Mouse (Mus musculus): ENCODE measurements around the gene Prps1. TPM values are rescaled to one million over a fixed set of nuclear protein-coding genes. Genes with fewer than 3 reads are reported as not detected.

Gene Prps1
- polyA plus RNA-seq, 1 experiment: 0.42 TPM

GRCm38 (mm10) chrX:140437906-140438305 lies 18.5 kb upstream of the Prps1 start:
- TF ChIP-seq TAL1 (IDR thresholded peaks at IDR 0.05; ENCODE audit: low read length): no peak
- Histone ChIP-seq H3K36me3 (ENCODE audit: control insufficient read depth) (no peaks in the 10 kb centered on the region), H3K27me3 (ENCODE audit: control insufficient read depth) (no peaks in the 10 kb centered on the region; the same call in 1 of the 2 replicates), H3K4me1 (ENCODE audit: control insufficient read depth) (no peaks in the 10 kb centered on the region), H3K9me3 (ENCODE audit: control insufficient read depth, low read length) (peaks cover 10% of the 10 kb centered on the region), H3K4me3 (replicated peaks) (no peak overlapping the region)

GRCm38 (mm10) chrX:140445551-140445950 lies 10.9 kb upstream of the Prps1 start:
- Histone ChIP-seq H3K4me1 (ENCODE audit: control insufficient read depth) (no peaks in the 10 kb centered on the region), H3K27me3 (ENCODE audit: control insufficient read depth) (no peaks in the 10 kb centered on the region), H3K4me3 (replicated peaks) (no peak overlapping the region), H3K36me3 (ENCODE audit: control insufficient read depth) (no peaks in the 10 kb centered on the region), H3K9me3 (ENCODE audit: control insufficient read depth, low read length) (no peaks in the 10 kb centered on the region)
- TF ChIP-seq GATA1 (IDR thresholded peaks at IDR 0.05; ENCODE audit: low read length): no peak
- no peak for TF ChIP-seq TAL1 (IDR thresholded peaks at IDR 0.05; ENCODE audit: low read length)

- Histone ChIP-seq H3K9me3 (ENCODE audit: control insufficient read depth, low read length) (no peaks in the 10 kb centered on the region), H3K27me3 (ENCODE audit: control insufficient read depth) (no peaks in the 10 kb centered on the region), H3K4me3 (replicated peaks) (no peak overlapping the region), H3K36me3 (ENCODE audit: control insufficient read depth) (no peaks in the 10 kb centered on the region), H3K4me1 (ENCODE audit: control insufficient read depth) (no peaks in the 10 kb centered on the region)
- TF ChIP-seq GATA1 (IDR thresholded peaks at IDR 0.05; ENCODE audit: low read length): no peak
- no peak for TF ChIP-seq TAL1 (IDR thresholded peaks at IDR 0.05; ENCODE audit: low read length)
These were observed 6.3 kb upstream of the Prps1 start for GRCm38 (mm10) chrX:140450071-140450470.

- peaks cover 21% of the 10 kb centered on the region for H3K4me1 ChIP-seq (ENCODE audit: control insufficient read depth)
- peaks cover 2% of the 10 kb centered on the region; the same call in 1 of the 2 replicates for H3K27me3 ChIP-seq (ENCODE audit: control insufficient read depth)
- peaks cover 5% of the 10 kb centered on the region for H3K9me3 ChIP-seq (ENCODE audit: control insufficient read depth, low read length)
- H3K4me3 ChIP-seq (replicated peaks): peak overlapping the region; percentile 82
- TF ChIP-seq TAL1 (IDR thresholded peaks at IDR 0.05; ENCODE audit: low read length): no peak
- TF ChIP-seq GATA1 (IDR thresholded peaks at IDR 0.05; ENCODE audit: low read length): no peak
- no peaks in the 10 kb centered on the region for H3K36me3 ChIP-seq (ENCODE audit: control insufficient read depth)
These were observed 508 bp downstream of the Prps1 start for GRCm38 (mm10) chrX:140456751-140457491.

- TF ChIP-seq GATA1 (IDR thresholded peaks at IDR 0.05; ENCODE audit: low read length): no peak
- Histone ChIP-seq H3K4me3 (replicated peaks) (peak overlapping the region; percentile 82), H3K4me1 (ENCODE audit: control insufficient read depth) (peaks cover 21% of the 10 kb centered on the region), H3K36me3 (ENCODE audit: control insufficient read depth) (no peaks in the 10 kb centered on the region), H3K27me3 (ENCODE audit: control insufficient read depth) (peaks cover 2% of the 10 kb centered on the region; the same call in 1 of the 2 replicates), H3K9me3 (ENCODE audit: control insufficient read depth, low read length) (peaks cover 5% of the 10 kb centered on the region)
These were observed 1.1 kb downstream of the Prps1 start for GRCm38 (mm10) chrX:140457502-140457901.

GRCm38 (mm10) chrX:140478231-140478630 lies 21.8 kb downstream of the Prps1 start:
- Histone ChIP-seq H3K9me3 (ENCODE audit: control insufficient read depth, low read length) (no peaks in the 10 kb centered on the region), H3K4me1 (ENCODE audit: control insufficient read depth) (no peaks in the 10 kb centered on the region), H3K36me3 (ENCODE audit: control insufficient read depth) (peaks cover 32% of the 10 kb centered on the region), H3K4me3 (replicated peaks) (no peak overlapping the region), H3K27me3 (ENCODE audit: control insufficient read depth) (no peaks in the 10 kb centered on the region)
- no peak for TF ChIP-seq GATA1 (IDR thresholded peaks at IDR 0.05; ENCODE audit: low read length)
- no peak for TF ChIP-seq TAL1 (IDR thresholded peaks at IDR 0.05; ENCODE audit: low read length)

- TF ChIP-seq TAL1 (IDR thresholded peaks at IDR 0.05; ENCODE audit: low read length): no peak
- no peak for TF ChIP-seq GATA1 (IDR thresholded peaks at IDR 0.05; ENCODE audit: low read length)
- H3K4me3 ChIP-seq (replicated peaks): no peak overlapping the region
- no peaks in the 10 kb centered on the region for H3K9me3 ChIP-seq (ENCODE audit: control insufficient read depth, low read length)
- peaks cover 23% of the 10 kb centered on the region for H3K36me3 ChIP-seq (ENCODE audit: control insufficient read depth)
- no peaks in the 10 kb centered on the region for H3K4me1 ChIP-seq (ENCODE audit: control insufficient read depth)
- H3K27me3 ChIP-seq (ENCODE audit: control insufficient read depth): no peaks in the 10 kb centered on the region
These were observed 22.8 kb downstream of the Prps1 start for GRCm38 (mm10) chrX:140479171-140479570.

GRCm38 (mm10) chrX:140489174-140489573 lies 32.8 kb downstream of the Prps1 start:
- no peak for TF ChIP-seq TAL1 (IDR thresholded peaks at IDR 0.05; ENCODE audit: low read length)
- TF ChIP-seq GATA1 (IDR thresholded peaks at IDR 0.05; ENCODE audit: low read length): no peak
- no peaks in the 10 kb centered on the region for H3K4me1 ChIP-seq (ENCODE audit: control insufficient read depth)
- H3K27me3 ChIP-seq (ENCODE audit: control insufficient read depth): no peaks in the 10 kb centered on the region
- no peaks in the 10 kb centered on the region for H3K36me3 ChIP-seq (ENCODE audit: control insufficient read depth)
- H3K9me3 ChIP-seq (ENCODE audit: control insufficient read depth, low read length): no peaks in the 10 kb centered on the region
- H3K4me3 ChIP-seq (replicated peaks): no peak overlapping the region

GRCm38 (mm10) chrX:140490203-140490602 lies 33.8 kb downstream of the Prps1 start:
- no peaks in the 10 kb centered on the region for H3K4me1 ChIP-seq (ENCODE audit: control insufficient read depth)
- no peaks in the 10 kb centered on the region for H3K27me3 ChIP-seq (ENCODE audit: control insufficient read depth)
- no peak overlapping the region for H3K4me3 ChIP-seq (replicated peaks)
- H3K9me3 ChIP-seq (ENCODE audit: control insufficient read depth, low read length): no peaks in the 10 kb centered on the region
- TF ChIP-seq TAL1 (IDR thresholded peaks at IDR 0.05; ENCODE audit: low read length) (no peak), GATA1 (IDR thresholded peaks at IDR 0.05; ENCODE audit: low read length) (no peak)
- no peaks in the 10 kb centered on the region for H3K36me3 ChIP-seq (ENCODE audit: control insufficient read depth)

Data from erythroblast, embryonic 14.5 days (primary cell).